In the genomic region with DNA sequence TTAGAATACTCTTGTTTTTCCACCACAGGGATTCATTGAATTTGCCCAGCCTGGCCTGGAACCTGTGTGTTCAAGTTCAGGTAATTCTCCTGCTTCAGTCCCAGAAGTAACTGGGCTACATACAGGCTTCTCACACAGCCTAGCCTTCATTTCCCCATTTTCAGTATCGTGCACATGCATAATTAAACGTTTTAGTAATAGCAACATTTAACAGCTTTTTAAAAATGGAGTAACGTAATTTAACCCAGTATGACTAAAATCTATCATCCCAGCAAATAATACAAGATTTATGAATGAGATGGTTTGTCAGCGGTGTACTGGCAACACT, we compare ENCODE assay signal across 8 mouse cellular contexts. TPM values are rescaled to one million over a fixed set of nuclear protein-coding genes. Genes with fewer than 3 reads are reported as not detected.
DNase-seq lines count a peak whose midpoint lies in the region; ATAC-seq and TF ChIP-seq lines count a peak whose summit lies in the region.

No protein-coding gene starts in this region.

- intact Hi-C loops in left cerebral cortex, postnatal 10 days (cut with DNase I) = loop anchor here (5.0 kb wide), 1 partner anchor 91 kb away; no protein-coding TSS in a partner anchor

- TF ChIP-seq CTCF in kidney, adult 2 months (conservative IDR thresholded peaks at IDR 0.05; ENCODE audit: insufficient read depth, insufficient read length, low read depth, low read length) = no peak
- no peak for TF ChIP-seq CTCF in bone marrow macrophage, adult 2 months (IDR thresholded peaks at IDR 0.05; ENCODE audit: low read depth, low read length)

- no peaks in the 10 kb centered on the region for H3K9me3 ChIP-seq in hindbrain, embryonic 16.5 days (ENCODE audit: control insufficient read depth, low read length)
- H3K9me3 ChIP-seq in midbrain, embryonic 15.5 days = no peaks in the 10 kb centered on the region

- peak overlapping the region; percentile 77 for H3K4me2 ChIP-seq in hindbrain, embryonic 16.5 days (ENCODE audit: low read length)
- H3K4me2 ChIP-seq in midbrain, embryonic 15.5 days = peak overlapping the region; percentile 56

- no peaks in the 10 kb centered on the region for H3K36me3 ChIP-seq in kidney, adult 2 months (ENCODE audit: control insufficient read depth, insufficient read depth, low read length)
- H3K36me3 ChIP-seq in hindbrain, embryonic 16.5 days (ENCODE audit: control insufficient read depth, insufficient read depth, low read length) = no peaks in the 10 kb centered on the region
- no peaks in the 10 kb centered on the region for H3K36me3 ChIP-seq in midbrain, embryonic 15.5 days (replicated peaks)

- 0 out of 2 replicates have a peak, but pooled peaks cover 3% of the 10 kb centered on the region for H3K4me1 ChIP-seq in kidney, adult 2 months (ENCODE audit: control insufficient read depth, insufficient read depth, low read length)
- H3K4me1 ChIP-seq in bone marrow macrophage, adult 2 months (ENCODE audit: control insufficient read depth, insufficient read depth, low read length) = 0 out of 2 replicates have a peak, but pooled peaks cover 5% of the 10 kb centered on the region
- peaks cover 13% of the 10 kb centered on the region for H3K4me1 ChIP-seq in hindbrain, embryonic 16.5 days (ENCODE audit: control insufficient read depth, insufficient read depth, low read depth, low read length)
- H3K4me1 ChIP-seq in midbrain, embryonic 15.5 days = peaks cover 13% of the 10 kb centered on the region

- TF ChIP-seq POLR2A in kidney, adult 2 months (IDR thresholded peaks at IDR 0.05; ENCODE audit: low read depth, low read length) = no peak
- TF ChIP-seq POLR2A in bone marrow macrophage, adult 2 months (IDR thresholded peaks at IDR 0.05; ENCODE audit: borderline replicate concordance, low read depth, low read length) = no peak

- no peaks in the 10 kb centered on the region for H3K27me3 ChIP-seq in kidney, adult 2 months (replicated peaks; ENCODE audit: control insufficient read depth, insufficient read depth, low read length)
- no peaks in the 10 kb centered on the region for H3K27me3 ChIP-seq in hindbrain, embryonic 16.5 days (replicated peaks; ENCODE audit: control insufficient read depth, insufficient read depth, low read length)
- no peaks in the 10 kb centered on the region for H3K27me3 ChIP-seq in midbrain, embryonic 15.5 days (replicated peaks)

- 28% methylated on average over 4 of the region's 4 CpGs for WGBS in kidney, adult 2 months
- 18% methylated on average over 4 of the region's 4 CpGs for WGBS in hindbrain, embryonic 16.5 days
- WGBS in midbrain, embryonic 15.5 days = 20% methylated on average over 4 of the region's 4 CpGs

- peak; percentile 7; the same call in 1 of the 2 replicates for ATAC-seq in hindbrain, embryonic 16.5 days
- no peak for ATAC-seq in midbrain, embryonic 15.5 days (replicated peaks)

- H3K4me3 ChIP-seq in kidney, adult 2 months (ENCODE audit: insufficient read depth, low read depth, low read length) = peak overlapping the region; percentile 97
- peak overlapping the region; percentile 98 for H3K4me3 ChIP-seq in bone marrow macrophage, adult 2 months (ENCODE audit: insufficient read depth, low read length)
- peak overlapping the region; percentile 68 for H3K4me3 ChIP-seq in hindbrain, embryonic 16.5 days (ENCODE audit: low read length)
- H3K4me3 ChIP-seq in midbrain, embryonic 15.5 days = peak overlapping the region; percentile 67

- no peak for DNase-seq in kidney, adult 2 months
- no peak for DNase-seq in kidney, adult 11 months
- no peak for DNase-seq in urinary bladder, postnatal 4 days (ENCODE audit: low spot score in 2 of 2)
- no peak for DNase-seq in spleen, adult 18-20 months
- no peak for DNase-seq in left cerebral cortex, postnatal 10 days (ENCODE audit: extremely low spot score in 1 of 2, low spot score in 2 of 2)

- H3K27ac ChIP-seq in kidney, adult 2 months (ENCODE audit: insufficient read depth, low read depth, low read length) = peak overlapping the region; percentile 10; the same call in 1 of the 2 replicates
- peak overlapping the region; percentile 50 for H3K27ac ChIP-seq in bone marrow macrophage, adult 2 months (ENCODE audit: insufficient read depth, low read depth, low read length)
- peak overlapping the region; percentile 99 for H3K27ac ChIP-seq in hindbrain, embryonic 16.5 days (ENCODE audit: low read depth, low read length)
- peak overlapping the region; percentile 99 for H3K27ac ChIP-seq in midbrain, embryonic 15.5 days

- H3K9ac ChIP-seq in hindbrain, embryonic 16.5 days (ENCODE audit: low read depth, low read length) = peak overlapping the region; percentile 89
- peak overlapping the region; percentile 85 for H3K9ac ChIP-seq in midbrain, embryonic 15.5 days

RNA-seq across cellular contexts. Expression of a gene that starts 0.6 kb away (rescaled TPM):
- polyA plus RNA-seq in kidney, adult 2 months (2012; rRNA removed) = 7.4 and 11.6 TPM in 2 replicates
- polyA plus RNA-seq in bone marrow macrophage, adult 2 months (2012; ENCODE audit: insufficient read depth, insufficient read length, missing spikeins) = 22.3 and 24.0 TPM in 2 replicates
- polyA plus RNA-seq in hindbrain, embryonic 16.5 days (2015; fragmentation: Nextera tagmentation; extraction: Ambion mirVana) = 14.3 and 15.8 TPM in 2 replicates
- 17.3 and 20.0 TPM in 2 replicates for polyA plus RNA-seq in midbrain, embryonic 15.5 days (2015; fragmentation: Nextera tagmentation; extraction: Ambion mirVana)
- 100 to 1,000 TPM; 102 to 104 TPM for total RNA-seq in left cerebral cortex, postnatal 10 days (2021)

RNA-seq across cellular contexts. Expression of a gene that starts 49.7 kb away (rescaled TPM):
- not detected in 2 replicates for polyA plus RNA-seq in kidney, adult 2 months (2012; rRNA removed)
- polyA plus RNA-seq in bone marrow macrophage, adult 2 months (2012; ENCODE audit: insufficient read depth, insufficient read length, missing spikeins) = not detected in 2 replicates
- 0.04 and 0.05 TPM in 2 replicates for polyA plus RNA-seq in hindbrain, embryonic 16.5 days (2015; fragmentation: Nextera tagmentation; extraction: Ambion mirVana)
- polyA plus RNA-seq in midbrain, embryonic 15.5 days (2015; fragmentation: Nextera tagmentation; extraction: Ambion mirVana) = 0.04 TPM in 2 replicates
- not detected for total RNA-seq in left cerebral cortex, postnatal 10 days (2021)

Comparison
In these comparisons a context has a peak if more than half of its experiments do, and no peak if none do; other contexts are left out.
1. H3K27ac ChIP-seq: peak in every context shown above with its lines; median percentile 99 in hindbrain, embryonic 16.5 days; 99 in midbrain, embryonic 15.5 days; 50 in bone marrow macrophage, adult 2 months; 10 in kidney, adult 2 months.